Mouse (Mus musculus): ENCODE results near the gene Pde4c.
A peak's percentile ranks its signal among the peaks of the same experiment; 100 is the strongest.

Pde4c gene

GRCm38 (mm10) chr8:70750128-70750680 lies 26.7 kb downstream of the Pde4c start:
- DNase-seq (ENCODE audit: low spot score in 2 of 2) = no peak

GRCm38 (mm10) chr8:70752000-70752764 lies 28.7 kb downstream of the Pde4c start:
- DNase-seq (ENCODE audit: low spot score in 2 of 2) = peak; percentile 57 to 76

GRCm38 (mm10) chr8:70753151-70753550 lies 29.6 kb downstream of the Pde4c start:
- peak; percentile 51 to 68 for DNase-seq (ENCODE audit: low spot score in 2 of 2)

- peak; percentile 89 to 93 for DNase-seq (ENCODE audit: low spot score in 2 of 2)
Observed at GRCm38 (mm10) chr8:70754043-70754870, 30.7 kb downstream of the Pde4c start, which contains the start of gene Rab3a. Rab3a (plus strand) TSS chr8:70754679.

GRCm38 (mm10) chr8:70754871-70755660 lies 31.5 kb downstream of the Pde4c start:
- no peak for DNase-seq (ENCODE audit: low spot score in 2 of 2)

- no peak for DNase-seq (ENCODE audit: low spot score in 2 of 2)
Observed at GRCm38 (mm10) chr8:70755661-70756475, 32.3 kb downstream of the Pde4c start.

GRCm38 (mm10) chr8:70756476-70757040 lies 33.0 kb downstream of the Pde4c start:
- no peak for DNase-seq (ENCODE audit: low spot score in 2 of 2)

GRCm38 (mm10) chr8:70757523-70758307 lies 34.2 kb downstream of the Pde4c start:
- DNase-seq (ENCODE audit: low spot score in 2 of 2) = no peak

- DNase-seq (ENCODE audit: low spot score in 2 of 2) = no peak
Observed at GRCm38 (mm10) chr8:70758308-70758615, 34.7 kb downstream of the Pde4c start.

- DNase-seq (ENCODE audit: low spot score in 2 of 2) = no peak
Observed at GRCm38 (mm10) chr8:70758616-70759561, 35.4 kb downstream of the Pde4c start.

- DNase-seq (ENCODE audit: low spot score in 2 of 2) = no peak
Observed at GRCm38 (mm10) chr8:70760350-70760749, 36.8 kb downstream of the Pde4c start.

- DNase-seq (ENCODE audit: low spot score in 2 of 2) = peak; percentile 90 to 91
Observed at GRCm38 (mm10) chr8:70760775-70761406, 37.4 kb downstream of the Pde4c start, which contains the start of gene Mpv17l2. Mpv17l2 (minus strand) TSS chr8:70760946.

GRCm38 (mm10) chr8:70762118-70762517 lies 38.6 kb downstream of the Pde4c start:
- no peak for DNase-seq (ENCODE audit: low spot score in 2 of 2)

- DNase-seq (ENCODE audit: low spot score in 2 of 2) = peak; percentile 64 to 84
Observed at GRCm38 (mm10) chr8:70763354-70763753, 39.8 kb downstream of the Pde4c start.

- no peak for DNase-seq (ENCODE audit: low spot score in 2 of 2)
Observed at GRCm38 (mm10) chr8:70764026-70764425, 40.5 kb downstream of the Pde4c start.

- no peak for DNase-seq (ENCODE audit: low spot score in 2 of 2)
Observed at GRCm38 (mm10) chr8:70764676-70765075, 41.2 kb downstream of the Pde4c start.

GRCm38 (mm10) chr8:70765329-70765728 lies 41.8 kb downstream of the Pde4c start:
- DNase-seq (ENCODE audit: low spot score in 2 of 2) = no peak

All from spleen, postnatal 14 days (tissue).